Mouse (Mus musculus): ENCODE results near the gene Ltb. TPM values are rescaled to one million over a fixed set of nuclear protein-coding genes. Genes with fewer than 3 reads are reported as not detected.
"Not testable (repeated sequence)": the region's sequence is repeated elsewhere in the genome, so short reads cannot be mapped to it uniquely, and the experiment has no call there.

Gene Ltb
- total and polyA plus RNA-seq, 3 experiments = 1.8 to 7.7 (median 5.8) TPM

GRCm38 (mm10) chr17:35225456-35225855 lies 31.2 kb downstream of the Ltb start:
- DNase-seq = peak; percentile 29

GRCm38 (mm10) chr17:35226561-35227046 lies 32.4 kb downstream of the Ltb start:
- DNase-seq = no peak

- peak; percentile 61 for DNase-seq
These were observed 36.8 kb downstream of the Ltb start for GRCm38 (mm10) chr17:35231022-35231421.

GRCm38 (mm10) chr17:35232043-35232442 lies 37.8 kb downstream of the Ltb start:
- DNase-seq = peak; percentile 86

- no peak for DNase-seq
These were observed 38.4 kb downstream of the Ltb start for GRCm38 (mm10) chr17:35232659-35233058.

GRCm38 (mm10) chr17:35233114-35233980 lies 39.1 kb downstream of the Ltb start, which contains the start of gene Atp6v1g2:
Atp6v1g2 (plus strand) TSS chr17:35233660.
- DNase-seq = peak; percentile 58

- not testable (repeated sequence) for DNase-seq
These were observed 39.9 kb downstream of the Ltb start for GRCm38 (mm10) chr17:35234090-35234489.

- peak; percentile 73 for DNase-seq
These were observed 40.7 kb downstream of the Ltb start for GRCm38 (mm10) chr17:35234903-35235302.

GRCm38 (mm10) chr17:35235614-35236389 lies 41.6 kb downstream of the Ltb start, which contains the start of gene Nfkbil1:
Nfkbil1 (minus strand) TSS chr17:35235792.
- DNase-seq = peak; percentile 94

GRCm38 (mm10) chr17:35236390-35236746 lies 42.1 kb downstream of the Ltb start:
- DNase-seq = peak; percentile 97

GRCm38 (mm10) chr17:35236996-35237395 lies 42.8 kb downstream of the Ltb start:
- no peak for DNase-seq

GRCm38 (mm10) chr17:35237504-35237903 lies 43.3 kb downstream of the Ltb start:
- no peak for DNase-seq

GRCm38 (mm10) chr17:35239700-35240099 lies 45.5 kb downstream of the Ltb start:
- DNase-seq = no peak

- peak; percentile 38 for DNase-seq
These were observed 46.4 kb downstream of the Ltb start for GRCm38 (mm10) chr17:35240384-35241304.

GRCm38 (mm10) chr17:35241305-35242014 lies 47.2 kb downstream of the Ltb start, which contains the start of gene Ddx39b:
Ddx39b (plus strand) TSS chr17:35241746.
- peak; percentile 96 for DNase-seq

- DNase-seq = peak; percentile 81
These were observed 48.0 kb downstream of the Ltb start for GRCm38 (mm10) chr17:35242015-35242941.

GRCm38 (mm10) chr17:35243086-35243485 lies 48.8 kb downstream of the Ltb start:
- DNase-seq = peak; percentile 59

GRCm38 (mm10) chr17:35244999-35245398 lies 50.8 kb downstream of the Ltb start:
- no peak for DNase-seq

Measured in adrenal gland, adult 2 months (tissue).